Mouse (Mus musculus): ENCODE measurements around the gene Xpnpep1.
A peak's percentile ranks its signal among the peaks of the same experiment; 100 is the strongest.

Gene Xpnpep1

DNA sequence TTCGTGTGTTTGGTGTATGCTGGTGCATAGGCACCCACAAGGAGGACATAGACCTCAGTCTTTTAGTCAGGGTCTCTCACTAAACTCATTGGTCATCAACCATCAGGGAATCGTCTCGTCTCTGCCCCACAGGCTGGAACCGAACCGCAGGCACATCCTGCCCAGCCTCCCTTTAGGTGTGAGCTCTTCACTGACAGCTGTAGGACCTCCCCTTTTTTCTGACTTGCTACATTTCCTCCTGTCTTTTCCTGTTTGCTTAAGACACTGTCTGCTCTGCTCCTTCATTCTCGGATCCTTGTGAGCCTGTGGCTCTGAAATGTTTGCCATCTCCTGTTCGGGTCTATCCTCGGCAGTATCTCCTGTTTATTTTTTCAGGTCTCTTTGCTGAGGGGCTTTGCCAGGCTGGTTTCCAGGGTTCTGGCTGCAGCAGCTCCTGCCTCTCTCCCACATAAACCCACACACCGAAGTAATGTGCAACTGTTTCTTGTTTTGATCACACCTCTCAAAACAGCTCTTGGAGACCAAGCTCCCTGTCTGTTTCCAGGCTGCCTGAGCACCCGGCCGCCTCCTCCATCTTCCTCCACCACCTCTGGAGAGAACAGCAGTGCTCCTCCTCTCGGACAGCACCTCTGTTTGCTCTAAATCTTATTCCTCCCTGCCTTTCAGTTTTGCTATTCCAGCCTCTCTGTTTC is 60.8 kb downstream of the Xpnpep1 start:
- DNase-seq = no peak

DNA sequence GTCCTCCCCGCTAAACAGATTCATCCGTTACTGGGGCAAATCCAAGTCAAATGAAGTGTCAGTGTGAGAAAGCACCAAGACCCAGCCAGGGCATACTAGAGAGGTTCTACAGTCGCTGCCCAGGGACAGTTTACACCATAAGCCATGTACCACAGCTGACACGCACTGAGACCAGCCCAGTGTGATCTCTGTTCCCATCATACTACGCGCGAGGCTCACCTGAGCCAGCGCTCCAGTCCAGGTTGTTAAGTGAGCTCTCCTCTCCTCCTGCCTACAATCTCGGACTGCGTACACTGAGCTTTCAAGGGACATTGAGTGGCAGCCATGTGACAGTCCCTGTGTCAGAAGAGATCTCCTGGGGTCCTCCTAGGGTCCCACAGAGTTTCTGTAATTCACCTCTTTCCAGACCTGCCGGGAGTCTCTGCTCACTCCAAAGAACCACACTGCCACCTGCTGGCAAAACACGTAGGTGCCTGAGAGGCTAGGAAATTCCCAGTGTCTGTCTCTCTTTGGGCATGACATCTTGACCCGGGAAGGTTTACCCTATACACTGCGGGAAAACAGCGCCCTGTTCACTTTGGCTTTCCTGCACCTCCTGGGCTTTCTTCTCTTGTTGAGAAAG is 64.3 kb downstream of the Xpnpep1 start:
- peak; percentile 36 for DNase-seq

- DNase-seq = no peak
Measured at GRCm38 (mm10) chr19:52966339-52966738, 73.7 kb downstream of the Xpnpep1 start.

DNA sequence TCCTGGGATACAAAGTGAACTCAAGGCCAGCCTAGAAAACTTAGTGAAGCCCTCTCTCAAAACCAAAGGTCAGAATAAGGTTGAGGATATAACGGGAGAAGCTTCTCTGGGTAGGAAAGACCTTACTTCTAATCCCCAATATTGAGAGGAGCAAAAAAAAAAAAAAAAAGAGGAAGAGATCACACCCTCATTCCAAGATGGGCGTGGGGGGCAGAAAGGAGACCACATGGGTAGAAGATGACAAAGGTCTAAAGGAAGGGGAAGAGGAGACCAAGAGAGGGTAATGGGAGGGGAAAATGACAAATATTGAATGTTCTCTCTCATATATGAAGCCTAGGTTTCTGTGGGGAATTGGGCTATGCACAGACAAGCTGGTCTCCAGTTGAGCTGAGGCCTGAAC is 77.3 kb downstream of the Xpnpep1 start:
- DNase-seq = no peak

- peak; percentile 4 for DNase-seq
Measured at GRCm38 (mm10) chr19:52922678-52923495, 117.1 kb downstream of the Xpnpep1 start.

- no peak for DNase-seq
Measured at GRCm38 (mm10) chr19:52904182-52904581, 135.8 kb downstream of the Xpnpep1 start.

GRCm38 (mm10) chr19:52891807-52892442 is 148.1 kb downstream of the Xpnpep1 start:
- DNase-seq = no peak

Measured in cerebellum, adult 11-12 months (tissue).